In genomic region chr1:59178401-59178800, GRCm38 (mm10) we compare ENCODE assay signal across 23 mouse cellular contexts. TPM values are rescaled to one million over a fixed set of nuclear protein-coding genes. Genes with fewer than 3 reads are reported as not detected.
"Had no signal": no experiment of that assay in that cellular context is flagged by ENCODE, and none has a peak within 500 bp of the region (broad histone marks: within the 10 kb centered on the region; RNA-seq: fewer than 3 reads in every experiment).

No protein-coding gene starts in this region.

- H3K27ac ChIP-seq: heart, embryonic 10.5 days; hindbrain, embryonic 13.5 days; hindbrain, embryonic 15.5 days; hindbrain, postnatal 0 days; kidney, embryonic 15.5 days; kidney, postnatal 0 days; limb, embryonic 13.5 days; limb, embryonic 15.5 days; liver, embryonic 12.5 days had no signal

- H3K27me3 ChIP-seq: heart, embryonic 12.5 days; hindbrain, embryonic 13.5 days; hindbrain, embryonic 15.5 days; kidney, embryonic 15.5 days; limb, embryonic 13.5 days; limb, embryonic 15.5 days; liver, embryonic 12.5 days had no signal

- H3K4me2 ChIP-seq: heart, embryonic 12.5 days; hindbrain, embryonic 13.5 days; hindbrain, embryonic 15.5 days; kidney, embryonic 15.5 days; limb, embryonic 13.5 days; limb, embryonic 15.5 days; liver, embryonic 12.5 days had no signal

- H3K9me3 ChIP-seq: heart, embryonic 10.5 days; heart, embryonic 12.5 days; hindbrain, embryonic 13.5 days; hindbrain, embryonic 15.5 days; kidney, embryonic 15.5 days; limb, embryonic 13.5 days; limb, embryonic 15.5 days; liver, embryonic 12.5 days had no signal

- H3K4me3 ChIP-seq: heart, embryonic 10.5 days; heart, embryonic 12.5 days; hindbrain, embryonic 13.5 days; hindbrain, embryonic 15.5 days; kidney, embryonic 15.5 days; limb, embryonic 13.5 days; limb, embryonic 15.5 days; liver, embryonic 12.5 days had no signal

- H3K4me1 ChIP-seq: heart, embryonic 10.5 days; heart, embryonic 12.5 days; hindbrain, embryonic 13.5 days; hindbrain, embryonic 15.5 days; kidney, embryonic 15.5 days; limb, embryonic 13.5 days; limb, embryonic 15.5 days had no signal

- H3K9ac ChIP-seq: heart, embryonic 12.5 days; hindbrain, embryonic 13.5 days; hindbrain, embryonic 15.5 days; kidney, embryonic 15.5 days; limb, embryonic 13.5 days; limb, embryonic 15.5 days; liver, embryonic 12.5 days had no signal

- DNase-seq: gastrocnemius, postnatal 14 days; gastrocnemius, postnatal 36 days; heart, adult 18-20 months; heart, postnatal 14 days; heart, postnatal 36 days; kidney, adult 11 months; kidney, adult 2 months; kidney, adult 9 months; kidney, postnatal 14 days; kidney, postnatal 36 days; layer of hippocampus, adult 9-11 months; layer of hippocampus, postnatal 36 days; left cerebral cortex, postnatal 4 days had no signal

RNA-seq across cellular contexts. Expression of gene Mpp4, which starts 15.2 kb away (rescaled TPM):
- total RNA-seq: gastrocnemius, postnatal 14 days had no signal
